Mouse (Mus musculus): ENCODE data around the gene Nsrp1. TPM values are rescaled to one million over a fixed set of nuclear protein-coding genes. Genes with fewer than 3 reads are reported as not detected.
"Not testable (repeated sequence)": the region's sequence is repeated elsewhere in the genome, so short reads cannot be mapped to it uniquely, and the experiment has no call there.

Gene Nsrp1
- polyA plus RNA-seq, 1 experiment, result 7.0 TPM

GRCm38 (mm10) chr11:77095206-77095605 lies 17.0 kb upstream of the Nsrp1 start:
- TF ChIP-seq GATA1 (IDR thresholded peaks at IDR 0.05; ENCODE audit: borderline replicate concordance, low read length), result no peak
- no peaks in the 10 kb centered on the region for H3K9me3 ChIP-seq
- no peak overlapping the region for H3K4me3 ChIP-seq (replicated peaks)
- peaks cover 25% of the 10 kb centered on the region for H3K4me1 ChIP-seq
- no peaks in the 10 kb centered on the region for H3K36me3 ChIP-seq (replicated peaks; ENCODE audit: low read length)
- H3K27me3 ChIP-seq (replicated peaks), result peaks cover 18% of the 10 kb centered on the region

GRCm38 (mm10) chr11:77094136-77094535 lies 15.9 kb upstream of the Nsrp1 start:
- Histone ChIP-seq H3K27me3 (replicated peaks) (peaks cover 14% of the 10 kb centered on the region), H3K9me3 (no peaks in the 10 kb centered on the region), H3K4me3 (replicated peaks) (no peak overlapping the region), H3K4me1 (peaks cover 20% of the 10 kb centered on the region), H3K36me3 (replicated peaks; ENCODE audit: low read length) (no peaks in the 10 kb centered on the region)
- TF ChIP-seq FLI1 (IDR thresholded peaks at IDR 0.05; ENCODE audit: low read length) (no peak), GATA1 (IDR thresholded peaks at IDR 0.05; ENCODE audit: borderline replicate concordance, low read length) (no peak)

GRCm38 (mm10) chr11:77093208-77093607 lies 15.0 kb upstream of the Nsrp1 start:
- peaks cover 23% of the 10 kb centered on the region for H3K4me1 ChIP-seq
- peaks cover 10% of the 10 kb centered on the region for H3K27me3 ChIP-seq (replicated peaks)
- TF ChIP-seq GATA1 (IDR thresholded peaks at IDR 0.05; ENCODE audit: borderline replicate concordance, low read length) (no peak), FLI1 (IDR thresholded peaks at IDR 0.05; ENCODE audit: low read length) (no peak)
- no peaks in the 10 kb centered on the region for H3K9me3 ChIP-seq
- peak overlapping the region; percentile 89 for H3K4me3 ChIP-seq (replicated peaks)
- H3K36me3 ChIP-seq (replicated peaks; ENCODE audit: low read length), result no peaks in the 10 kb centered on the region

GRCm38 (mm10) chr11:77089162-77089561 lies 10.9 kb upstream of the Nsrp1 start:
- H3K4me1 ChIP-seq, result peaks cover 12% of the 10 kb centered on the region
- no peak for TF ChIP-seq GATA1 (IDR thresholded peaks at IDR 0.05; ENCODE audit: borderline replicate concordance, low read length)
- no peak for TF ChIP-seq FLI1 (IDR thresholded peaks at IDR 0.05; ENCODE audit: low read length)
- H3K4me3 ChIP-seq (replicated peaks), result no peak overlapping the region
- peaks cover 13% of the 10 kb centered on the region for H3K27me3 ChIP-seq (replicated peaks)
- H3K9me3 ChIP-seq, result peaks cover 17% of the 10 kb centered on the region
- H3K36me3 ChIP-seq (replicated peaks; ENCODE audit: low read length), result no peaks in the 10 kb centered on the region

GRCm38 (mm10) chr11:77087004-77087403 lies 8.8 kb upstream of the Nsrp1 start:
- Histone ChIP-seq H3K4me3 (replicated peaks) (no peak overlapping the region), H3K9me3 (peaks cover 17% of the 10 kb centered on the region), H3K4me1 (peaks cover 6% of the 10 kb centered on the region; the same call in 1 of the 2 replicates), H3K36me3 (replicated peaks; ENCODE audit: low read length) (no peaks in the 10 kb centered on the region), H3K27me3 (replicated peaks) (peaks cover 16% of the 10 kb centered on the region)
- TF ChIP-seq GATA1 (IDR thresholded peaks at IDR 0.05; ENCODE audit: borderline replicate concordance, low read length), result no peak
- no peak for TF ChIP-seq FLI1 (IDR thresholded peaks at IDR 0.05; ENCODE audit: low read length)

- H3K4me1 ChIP-seq, result peaks cover 6% of the 10 kb centered on the region; the same call in 1 of the 2 replicates
- H3K4me3 ChIP-seq (replicated peaks), result no peak overlapping the region
- TF ChIP-seq FLI1 (IDR thresholded peaks at IDR 0.05; ENCODE audit: low read length), result no peak
- no peaks in the 10 kb centered on the region for H3K36me3 ChIP-seq (replicated peaks; ENCODE audit: low read length)
- peaks cover 21% of the 10 kb centered on the region for H3K27me3 ChIP-seq (replicated peaks)
- peaks cover 17% of the 10 kb centered on the region for H3K9me3 ChIP-seq
Measured at GRCm38 (mm10) chr11:77084001-77084682, 5.9 kb upstream of the Nsrp1 start.

GRCm38 (mm10) chr11:77079361-77079760 lies 1.1 kb upstream of the Nsrp1 start:
- peaks cover 15% of the 10 kb centered on the region; the same call in 1 of the 2 replicates for H3K4me1 ChIP-seq
- H3K9me3 ChIP-seq, result no peaks in the 10 kb centered on the region
- H3K36me3 ChIP-seq (replicated peaks; ENCODE audit: low read length), result peaks cover 22% of the 10 kb centered on the region
- TF ChIP-seq FLI1 (IDR thresholded peaks at IDR 0.05; ENCODE audit: low read length) (no peak), GATA1 (IDR thresholded peaks at IDR 0.05; ENCODE audit: borderline replicate concordance, low read length) (no peak)
- H3K27me3 ChIP-seq (replicated peaks), result peaks cover 8% of the 10 kb centered on the region
- no peak overlapping the region for H3K4me3 ChIP-seq (replicated peaks)

GRCm38 (mm10) chr11:77077792-77078191 lies 443 bp downstream of the Nsrp1 start:
- H3K9me3 ChIP-seq, result no peaks in the 10 kb centered on the region
- H3K36me3 ChIP-seq (replicated peaks; ENCODE audit: low read length), result peaks cover 34% of the 10 kb centered on the region
- peak overlapping the region; percentile 96 for H3K4me3 ChIP-seq (replicated peaks)
- H3K27me3 ChIP-seq (replicated peaks), result peaks cover 8% of the 10 kb centered on the region
- TF ChIP-seq GATA1 (IDR thresholded peaks at IDR 0.05; ENCODE audit: borderline replicate concordance, low read length) (no peak), FLI1 (IDR thresholded peaks at IDR 0.05; ENCODE audit: low read length) (no peak)
- peaks cover 17% of the 10 kb centered on the region for H3K4me1 ChIP-seq

- peaks cover 20% of the 10 kb centered on the region for H3K4me1 ChIP-seq
- not testable (repeated sequence) for H3K27me3 ChIP-seq (replicated peaks); H3K9me3 ChIP-seq
Measured at GRCm38 (mm10) chr11:77077331-77077730, 904 bp downstream of the Nsrp1 start.

GRCm38 (mm10) chr11:77070721-77071120 lies 7.5 kb downstream of the Nsrp1 start:
- H3K4me1 ChIP-seq, result peaks cover 32% of the 10 kb centered on the region
- peaks cover 86% of the 10 kb centered on the region for H3K36me3 ChIP-seq (replicated peaks; ENCODE audit: low read length)
- H3K4me3 ChIP-seq (replicated peaks), result no peak overlapping the region
- TF ChIP-seq FLI1 (IDR thresholded peaks at IDR 0.05; ENCODE audit: low read length) (no peak), GATA1 (IDR thresholded peaks at IDR 0.05; ENCODE audit: borderline replicate concordance, low read length) (no peak)
- no peaks in the 10 kb centered on the region for H3K9me3 ChIP-seq
- H3K27me3 ChIP-seq (replicated peaks), result no peaks in the 10 kb centered on the region

More at GRCm38 (mm10) chr11:77077331-77077730, 904 bp downstream of the Nsrp1 start:
- Histone ChIP-seq H3K36me3 (replicated peaks; ENCODE audit: low read length) (peaks cover 39% of the 10 kb centered on the region), H3K4me3 (replicated peaks) (peak overlapping the region; percentile 96)
